Mouse (Mus musculus): ENCODE data around the gene Palm2. TPM values are rescaled to one million over a fixed set of nuclear protein-coding genes. Genes with fewer than 3 reads are reported as not detected.

Gene Palm2
- polyA plus RNA-seq, 1 experiment from 2014 or later: 1.4 TPM

GRCm38 (mm10) chr4:57640971-57641370 is 206.9 kb downstream of the Palm2 start:
- Histone ChIP-seq H3K4me3 (ENCODE audit: low read depth, low read length) (no peak overlapping the region), H3K36me3 (ENCODE audit: control insufficient read depth, insufficient read depth, low read length) (no peaks in the 10 kb centered on the region), H3K4me2 (ENCODE audit: low read depth) (no peak overlapping the region), H3K27me3 (ENCODE audit: control insufficient read depth, insufficient read depth, low read length) (no peaks in the 10 kb centered on the region), H3K4me1 (ENCODE audit: control insufficient read depth, insufficient read depth, low read length) (0 out of 2 replicates have a peak, but pooled peaks cover 2% of the 10 kb centered on the region), H3K27ac (ENCODE audit: low read depth, low read length) (no peak overlapping the region), H3K9me3 (ENCODE audit: control insufficient read depth, low read length) (no peaks in the 10 kb centered on the region), H3K9ac (ENCODE audit: low read length) (no peak overlapping the region)
- DNase-seq (ENCODE audit: low spot score) (no peak), ATAC-seq (ENCODE audit: insufficient read depth, low FRiP score, low TSS enrichment) (no peak)
- 91% methylated on average over 3 of the region's 3 CpGs for WGBS

- Histone ChIP-seq H3K4me3 (ENCODE audit: low read depth, low read length) (no peak overlapping the region), H3K4me1 (ENCODE audit: control insufficient read depth, insufficient read depth, low read length) (no peaks in the 10 kb centered on the region), H3K36me3 (ENCODE audit: control insufficient read depth, insufficient read depth, low read length) (no peaks in the 10 kb centered on the region), H3K9me3 (ENCODE audit: control insufficient read depth, low read length) (no peaks in the 10 kb centered on the region; the same call in 1 of the 2 replicates), H3K4me2 (ENCODE audit: low read depth) (no peak overlapping the region), H3K27ac (ENCODE audit: low read depth, low read length) (no peak overlapping the region), H3K9ac (ENCODE audit: low read length) (no peak overlapping the region), H3K27me3 (ENCODE audit: control insufficient read depth, insufficient read depth, low read length) (no peaks in the 10 kb centered on the region)
- no peak for ATAC-seq (ENCODE audit: insufficient read depth, low FRiP score, low TSS enrichment)
- no peak for DNase-seq (ENCODE audit: low spot score)
- WGBS: 46% methylated on average over 1 of the region's 1 CpGs
Measured at GRCm38 (mm10) chr4:57650994-57651393, 216.9 kb downstream of the Palm2 start.

- 88% methylated on average over 8 of the region's 8 CpGs for WGBS
- DNase-seq (ENCODE audit: low spot score) (no peak), ATAC-seq (ENCODE audit: insufficient read depth, low FRiP score, low TSS enrichment) (no peak)
- H3K27ac ChIP-seq (ENCODE audit: low read depth, low read length): no peak overlapping the region
- no peak overlapping the region for H3K9ac ChIP-seq (ENCODE audit: low read length)
- H3K9me3 ChIP-seq (ENCODE audit: control insufficient read depth, low read length): no peaks in the 10 kb centered on the region; the same call in 1 of the 2 replicates
- no peaks in the 10 kb centered on the region for H3K36me3 ChIP-seq (ENCODE audit: control insufficient read depth, insufficient read depth, low read length)
- H3K4me2 ChIP-seq (ENCODE audit: low read depth): no peak overlapping the region
- no peak overlapping the region for H3K4me3 ChIP-seq (ENCODE audit: low read depth, low read length)
- no peaks in the 10 kb centered on the region for H3K27me3 ChIP-seq (ENCODE audit: control insufficient read depth, insufficient read depth, low read length)
- H3K4me1 ChIP-seq (ENCODE audit: control insufficient read depth, insufficient read depth, low read length): no peaks in the 10 kb centered on the region
Measured at GRCm38 (mm10) chr4:57651547-57651946, 217.5 kb downstream of the Palm2 start.

GRCm38 (mm10) chr4:57652185-57652904 is 218.3 kb downstream of the Palm2 start:
- 85% methylated on average over 5 of the region's 5 CpGs for WGBS
- H3K36me3 ChIP-seq (ENCODE audit: control insufficient read depth, insufficient read depth, low read length): no peaks in the 10 kb centered on the region
- H3K27me3 ChIP-seq (ENCODE audit: control insufficient read depth, insufficient read depth, low read length): no peaks in the 10 kb centered on the region
- DNase-seq (ENCODE audit: low spot score) (no peak), ATAC-seq (ENCODE audit: insufficient read depth, low FRiP score, low TSS enrichment) (no peak)
- H3K4me1 ChIP-seq (ENCODE audit: control insufficient read depth, insufficient read depth, low read length): no peaks in the 10 kb centered on the region
- H3K9ac ChIP-seq (ENCODE audit: low read length): no peak overlapping the region
- no peaks in the 10 kb centered on the region; the same call in 1 of the 2 replicates for H3K9me3 ChIP-seq (ENCODE audit: control insufficient read depth, low read length)
- H3K27ac ChIP-seq (ENCODE audit: low read depth, low read length): no peak overlapping the region
- H3K4me3 ChIP-seq (ENCODE audit: low read depth, low read length): no peak overlapping the region
- H3K4me2 ChIP-seq (ENCODE audit: low read depth): no peak overlapping the region

GRCm38 (mm10) chr4:57655966-57656365 is 221.9 kb downstream of the Palm2 start:
- DNase-seq (ENCODE audit: low spot score): no peak
- Histone ChIP-seq H3K4me1 (ENCODE audit: control insufficient read depth, insufficient read depth, low read length) (peaks cover 10% of the 10 kb centered on the region), H3K36me3 (ENCODE audit: control insufficient read depth, insufficient read depth, low read length) (no peaks in the 10 kb centered on the region), H3K27me3 (ENCODE audit: control insufficient read depth, insufficient read depth, low read length) (no peaks in the 10 kb centered on the region), H3K27ac (ENCODE audit: low read depth, low read length) (no peak overlapping the region), H3K4me3 (ENCODE audit: low read depth, low read length) (no peak overlapping the region), H3K9ac (ENCODE audit: low read length) (no peak overlapping the region), H3K9me3 (ENCODE audit: control insufficient read depth, low read length) (no peaks in the 10 kb centered on the region; the same call in 1 of the 2 replicates), H3K4me2 (ENCODE audit: low read depth) (no peak overlapping the region)
- ATAC-seq (ENCODE audit: insufficient read depth, low FRiP score, low TSS enrichment): no peak
- 80% methylated on average over 1 of the region's 1 CpGs for WGBS

GRCm38 (mm10) chr4:57656388-57656787 is 222.3 kb downstream of the Palm2 start:
- Histone ChIP-seq H3K4me1 (ENCODE audit: control insufficient read depth, insufficient read depth, low read length) (peaks cover 10% of the 10 kb centered on the region), H3K4me3 (ENCODE audit: low read depth, low read length) (no peak overlapping the region), H3K36me3 (ENCODE audit: control insufficient read depth, insufficient read depth, low read length) (no peaks in the 10 kb centered on the region), H3K27me3 (ENCODE audit: control insufficient read depth, insufficient read depth, low read length) (no peaks in the 10 kb centered on the region), H3K9ac (ENCODE audit: low read length) (no peak overlapping the region), H3K4me2 (ENCODE audit: low read depth) (no peak overlapping the region), H3K9me3 (ENCODE audit: control insufficient read depth, low read length) (no peaks in the 10 kb centered on the region; the same call in 1 of the 2 replicates), H3K27ac (ENCODE audit: low read depth, low read length) (no peak overlapping the region)
- no peak for DNase-seq (ENCODE audit: low spot score)
- 94% methylated on average over 12 of the region's 12 CpGs for WGBS
- ATAC-seq (ENCODE audit: insufficient read depth, low FRiP score, low TSS enrichment): no peak

- Histone ChIP-seq H3K27ac (ENCODE audit: low read depth, low read length) (no peak overlapping the region), H3K9me3 (ENCODE audit: control insufficient read depth, low read length) (no peaks in the 10 kb centered on the region; the same call in 1 of the 2 replicates), H3K4me3 (ENCODE audit: low read depth, low read length) (no peak overlapping the region), H3K4me1 (ENCODE audit: control insufficient read depth, insufficient read depth, low read length) (peaks cover 10% of the 10 kb centered on the region), H3K9ac (ENCODE audit: low read length) (no peak overlapping the region), H3K36me3 (ENCODE audit: control insufficient read depth, insufficient read depth, low read length) (no peaks in the 10 kb centered on the region), H3K4me2 (ENCODE audit: low read depth) (no peak overlapping the region), H3K27me3 (ENCODE audit: control insufficient read depth, insufficient read depth, low read length) (no peaks in the 10 kb centered on the region)
- DNase-seq (ENCODE audit: low spot score): no peak
- no peak for ATAC-seq (ENCODE audit: insufficient read depth, low FRiP score, low TSS enrichment)
- 94% methylated on average over 3 of the region's 3 CpGs for WGBS
Measured at GRCm38 (mm10) chr4:57656861-57657260, 222.8 kb downstream of the Palm2 start.

- H3K36me3 ChIP-seq (ENCODE audit: control insufficient read depth, insufficient read depth, low read length): no peaks in the 10 kb centered on the region
- H3K4me3 ChIP-seq (ENCODE audit: low read depth, low read length): no peak overlapping the region
- no peak overlapping the region for H3K9ac ChIP-seq (ENCODE audit: low read length)
- 20% methylated on average over 4 of the region's 4 CpGs for WGBS
- no peak overlapping the region for H3K27ac ChIP-seq (ENCODE audit: low read depth, low read length)
- ATAC-seq (ENCODE audit: insufficient read depth, low FRiP score, low TSS enrichment) (peak; percentile 65), DNase-seq (ENCODE audit: low spot score) (no peak)
- H3K4me2 ChIP-seq (ENCODE audit: low read depth): no peak overlapping the region
- no peaks in the 10 kb centered on the region for H3K27me3 ChIP-seq (ENCODE audit: control insufficient read depth, insufficient read depth, low read length)
- peaks cover 10% of the 10 kb centered on the region for H3K4me1 ChIP-seq (ENCODE audit: control insufficient read depth, insufficient read depth, low read length)
- H3K9me3 ChIP-seq (ENCODE audit: control insufficient read depth, low read length): no peaks in the 10 kb centered on the region
Measured at GRCm38 (mm10) chr4:57660470-57660869, 226.4 kb downstream of the Palm2 start.

- no peaks in the 10 kb centered on the region for H3K4me1 ChIP-seq (ENCODE audit: control insufficient read depth, insufficient read depth, low read length)
- WGBS: 80% methylated on average over 3 of the region's 3 CpGs
- DNase-seq (ENCODE audit: low spot score): no peak
- H3K9me3 ChIP-seq (ENCODE audit: control insufficient read depth, low read length): no peaks in the 10 kb centered on the region
- ATAC-seq (ENCODE audit: insufficient read depth, low FRiP score, low TSS enrichment): no peak
- no peak overlapping the region for H3K9ac ChIP-seq (ENCODE audit: low read length)
- no peaks in the 10 kb centered on the region for H3K36me3 ChIP-seq (ENCODE audit: control insufficient read depth, insufficient read depth, low read length)
- H3K27me3 ChIP-seq (ENCODE audit: control insufficient read depth, insufficient read depth, low read length): no peaks in the 10 kb centered on the region
- H3K4me3 ChIP-seq (ENCODE audit: low read depth, low read length): no peak overlapping the region
- no peak overlapping the region for H3K27ac ChIP-seq (ENCODE audit: low read depth, low read length)
- no peak overlapping the region for H3K4me2 ChIP-seq (ENCODE audit: low read depth)
Measured at GRCm38 (mm10) chr4:57666101-57666500, 232.1 kb downstream of the Palm2 start.

Measured in neural tube, embryonic 11.5 days (tissue).